Mouse (Mus musculus) hindbrain, postnatal 0 days (tissue): ENCODE measurements around the gene Arid5a. TPM values are rescaled to one million over a fixed set of nuclear protein-coding genes. Genes with fewer than 3 reads are reported as not detected.

Source experiments
- ATAC-seq: fragments of 200-750 bp; cut with Nextera tagmentation; 2 replicates; pipeline ENCODE4 v1.8.0; 2017; ENCODE audit warnings: mild to moderate bottlenecking, moderate TSS enrichment, moderate library complexity
- DNase-seq: peaks from one replicate; pipeline ENCODE4 v3.0.0-alpha.2; 2015; ENCODE audit warnings: low spot score
- H3K27ac ChIP-seq: fragments of 300-500 bp; sonication (generic); 2 replicates; pipeline ENCODE4 v1.5.1; 2014; ENCODE audit warnings: mild to moderate bottlenecking
- H3K27me3 ChIP-seq: fragments of 300-500 bp; sonication (generic); 2 replicates; pipeline ENCODE4 v1.6.1; 2014; ENCODE audit warnings: low read length, mixed read lengths; ENCODE audit not compliant: insufficient read depth
- H3K36me3 ChIP-seq: fragments of 300-500 bp; sonication (generic); 2 replicates; pipeline ENCODE4 v1.6.1; 2014; ENCODE audit warnings: low read length, mixed read lengths; ENCODE audit not compliant: insufficient read depth
- H3K4me1 ChIP-seq: fragments of 300-500 bp; sonication (generic); 2 replicates; pipeline ENCODE4 v1.6.1; 2014; ENCODE audit warnings: antibody characterized with exemption, low read length, mixed read lengths; ENCODE audit not compliant: insufficient read depth
- H3K4me2 ChIP-seq: fragments of 300-500 bp; sonication (generic); 2 replicates; pipeline ENCODE4 v1.6.1; 2014; ENCODE audit warnings: low read depth, mild to moderate bottlenecking, low read length, moderate library complexity, mixed read lengths
- H3K4me3 ChIP-seq: fragments of 300-500 bp; sonication (generic); 2 replicates; pipeline ENCODE4 v1.5.1; 2014; ENCODE audit warnings: low read length
- H3K9ac ChIP-seq: fragments of 300-500 bp; sonication (generic); replicated peaks from 2 replicates; pipeline ENCODE4 v1.6.1; 2014; ENCODE audit warnings: mild to moderate bottlenecking, low read length, moderate library complexity, mixed read lengths
- H3K9me3 ChIP-seq: fragments of 300-500 bp; sonication (generic); 2 replicates; pipeline ENCODE4 v1.6.1; 2016; ENCODE audit warnings: low read length, mixed read lengths
- CTCF ChIP-seq: IDR thresholded peaks from 2 replicates; pipeline ENCODE4 v1.5.1; 2016; ENCODE audit warnings: antibody characterized with exemption, control low read depth, low read depth
- WGBS: fragments of 180-500 bp; shearing (Covaris S2); extraction: QIAGEN DNeasy Blood & Tissue Kit; methylation state at CpG from one replicate; pipeline ENCODE4 v1.1.7; 2014; 5-methylcytosine and 5-hydroxymethylcytosine counted together
- microRNA-seq, 2 experiments: library from miRNA; unstranded; fragments of <30 nt; microRNA quantifications; one replicate each; pipeline ENCODE4; 2016
- polyA plus RNA-seq: library from polyadenylated mRNA; unstranded; fragments of >200 nt; fragmentation: Nextera tagmentation; extraction: Ambion mirVana; gene quantifications from 2 replicates; pipeline ENCODE4 v1.2.1, GENCODE M21; 2015
- total RNA-seq: library from RNA; depleted of rRNA; stranded (reverse); fragments of >200 nt; gene quantifications from 2 replicates; pipeline ENCODE4 v1.2.3, GENCODE M21; 2014; rRNA removed

Gene Arid5a
- total and polyA plus RNA-seq, 2 experiments from 2014 or later = 8.4 to 10.1 TPM

DNA sequence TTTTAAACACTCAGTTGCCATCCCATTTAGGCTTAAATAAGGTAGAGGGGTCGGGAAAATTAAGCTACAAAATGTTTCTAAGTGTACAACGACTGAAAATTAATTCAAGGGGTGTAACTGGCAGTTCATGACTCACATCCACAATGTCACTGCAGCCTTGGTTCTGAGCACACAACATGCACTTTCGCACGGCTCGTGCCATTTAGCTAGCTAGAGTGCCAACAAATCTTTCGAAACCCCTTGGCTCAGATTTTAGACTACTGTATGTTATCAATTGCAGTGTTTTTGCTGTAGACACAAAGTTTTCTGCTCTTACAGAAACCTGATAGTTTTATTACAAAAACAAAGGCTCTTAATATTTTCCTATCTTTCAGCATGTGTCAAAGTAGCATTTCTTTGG is 63.4 kb downstream of the Arid5a start:
- Histone ChIP-seq H3K27me3 (no peaks in the 10 kb centered on the region), H3K4me1 (peaks cover 6% of the 10 kb centered on the region; the same call in 1 of the 2 replicates), H3K4me2 (no peak overlapping the region), H3K9ac (no peak overlapping the region), H3K27ac (no peak overlapping the region), H3K9me3 (no peaks in the 10 kb centered on the region), H3K4me3 (no peak overlapping the region), H3K36me3 (no peaks in the 10 kb centered on the region)
- DNase-seq = no peak
- no peak for ATAC-seq
- 77% methylated on average over 6 of the region's 6 CpGs for WGBS
- TF ChIP-seq CTCF = no peak

DNA sequence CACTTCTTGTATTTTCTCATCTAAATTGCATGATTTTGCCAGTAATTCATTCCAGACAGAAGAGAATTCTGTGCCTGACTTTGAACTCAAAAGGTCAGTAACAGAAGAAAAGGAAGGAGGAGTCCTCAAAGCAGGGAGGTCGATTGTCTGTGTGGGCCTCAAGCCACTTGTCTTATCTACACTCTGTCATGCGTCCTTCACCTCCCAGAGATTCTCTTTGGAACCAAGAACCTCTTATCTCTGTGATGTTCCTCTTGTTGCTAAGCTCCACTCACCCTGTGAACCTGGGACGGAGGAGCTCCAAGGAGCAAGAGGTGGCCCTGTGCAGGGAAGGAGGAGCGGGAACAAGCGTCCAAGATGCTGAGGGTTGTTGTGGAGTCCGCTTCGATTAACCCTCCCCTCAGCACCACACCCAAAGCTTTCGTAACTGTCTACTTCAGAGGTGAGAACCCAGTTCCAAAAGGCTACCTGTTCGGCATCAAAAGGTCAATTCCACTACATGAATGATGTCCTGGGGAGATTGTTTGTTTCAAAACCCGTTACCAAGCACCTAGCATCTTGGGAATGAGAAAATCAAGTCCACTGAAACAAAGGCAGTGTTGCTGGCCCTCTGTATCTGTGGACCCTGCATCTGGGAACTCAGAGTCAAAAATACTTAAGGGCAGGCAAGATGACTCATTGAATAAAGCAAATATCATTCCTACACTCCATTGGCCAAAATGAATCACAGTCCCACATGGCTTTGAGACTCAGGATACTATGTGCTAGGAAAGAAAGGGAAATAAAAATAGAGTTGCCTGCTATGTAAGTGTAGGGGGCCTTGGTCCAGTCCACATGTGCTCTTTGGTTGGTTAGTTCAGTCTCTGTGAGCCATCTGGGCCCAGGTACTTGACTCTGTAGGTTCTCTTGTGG is 64.7 kb downstream of the Arid5a start, which contains the start of gene Fer1l5:
Gene Fer1l5 (plus strand): TSS at position 358 of the 912 bp plus-strand sequence.
- Histone ChIP-seq H3K36me3 (no peaks in the 10 kb centered on the region), H3K4me2 (no peak within 1 kb of the TSS), H3K27me3 (no peaks in the 10 kb centered on the region), H3K27ac (no peak within 1 kb of the TSS), H3K9me3 (no peaks in the 10 kb centered on the region), H3K4me3 (no peak within 1 kb of the TSS), H3K9ac (no peak within 1 kb of the TSS), H3K4me1 (peaks cover 6% of the 10 kb centered on the region; the same call in 1 of the 2 replicates)
- ATAC-seq (no peak), DNase-seq (no peak)
- WGBS = 82% methylated on average over 10 of the region's 10 CpGs
- TF ChIP-seq CTCF = no peak

Small RNAs within 50 kb of the gene (microRNA-seq; reads per million reads assigned to microRNA genes)
- 0 to 0.36 reads per million in 2 experiments for gene Mir6898

Other genes starting within 250 kb of the Arid5a start
- gene Hs6st1, start 239.3 kb upstream of the Arid5a start, total RNA-seq = 107 and 112 TPM in 2 replicates
- 16.9 and 19.0 TPM in 2 replicates for gene Hs6st1, start 239.3 kb upstream of the Arid5a start, polyA plus RNA-seq
- 33.5 and 40.2 TPM in 2 replicates for gene Uggt1, start 63.0 kb upstream of the Arid5a start, total RNA-seq
- 22.1 and 24.3 TPM in 2 replicates for gene Uggt1, start 63.0 kb upstream of the Arid5a start, polyA plus RNA-seq
- gene Neurl3, start 33.1 kb upstream of the Arid5a start, total RNA-seq = 0.16 and 1.2 TPM in 2 replicates
- gene Neurl3, start 33.1 kb upstream of the Arid5a start, polyA plus RNA-seq = 1.8 and 2.1 TPM in 2 replicates
- 60.0 and 60.4 TPM in 2 replicates for gene Kansl3, start 61.4 kb downstream of the Arid5a start, total RNA-seq
- gene Kansl3, start 61.4 kb downstream of the Arid5a start, polyA plus RNA-seq = 29.6 and 31.5 TPM in 2 replicates
- gene Fer1l5, start 64.6 kb downstream of the Arid5a start, total RNA-seq = not detected in 2 replicates
- gene Fer1l5, start 64.6 kb downstream of the Arid5a start, polyA plus RNA-seq = 0.73 and 1.2 TPM in 2 replicates
- 20.4 and 21.6 TPM in 2 replicates for gene Lman2l, start 137.5 kb downstream of the Arid5a start, total RNA-seq
- 42.6 and 45.5 TPM in 2 replicates for gene Lman2l, start 137.5 kb downstream of the Arid5a start, polyA plus RNA-seq
- 18.5 and 19.6 TPM in 2 replicates for gene Cnnm4, start 163.9 kb downstream of the Arid5a start, total RNA-seq
- 9.6 and 10.0 TPM in 2 replicates for gene Cnnm4, start 163.9 kb downstream of the Arid5a start, polyA plus RNA-seq
- gene Cnnm3, start 204.1 kb downstream of the Arid5a start, total RNA-seq = 28.4 and 35.9 TPM in 2 replicates
- gene Cnnm3, start 204.1 kb downstream of the Arid5a start, polyA plus RNA-seq = 5.2 and 5.4 TPM in 2 replicates
- 8.1 and 11.5 TPM in 2 replicates for gene Ankrd23, start 229.2 kb downstream of the Arid5a start, total RNA-seq
- 11.2 and 12.7 TPM in 2 replicates for gene Ankrd23, start 229.2 kb downstream of the Arid5a start, polyA plus RNA-seq
- gene Gm42417, start 231.7 kb downstream of the Arid5a start, total RNA-seq = not detected in 2 replicates
- gene Gm42417, start 231.7 kb downstream of the Arid5a start, polyA plus RNA-seq = not detected in 2 replicates
- 38.1 and 55.1 TPM in 2 replicates for gene Ankrd39, start 239.7 kb downstream of the Arid5a start, total RNA-seq
- 30.8 and 32.5 TPM in 2 replicates for gene Ankrd39, start 239.7 kb downstream of the Arid5a start, polyA plus RNA-seq